Mouse (Mus musculus) C2C12 (cell line): ENCODE data around the gene Slc46a1.

Experiments used
- CEBPB ChIP-seq: IDR thresholded peaks from one replicate; pipeline ENCODE4 v1.6.1; 2011; ENCODE audit warnings: low read depth, mild to moderate bottlenecking, control low read depth, moderate library complexity
- CTCF ChIP-seq: IDR thresholded peaks from one replicate; pipeline ENCODE4 v1.5.1; 2011; ENCODE audit not compliant: control insufficient read depth, insufficient read depth, insufficient read length
- USF1 ChIP-seq: IDR thresholded peaks from one replicate; pipeline ENCODE4 v1.6.1; 2011; ENCODE audit warnings: low read depth, mild to moderate bottlenecking, control low read depth, moderate library complexity

DNA sequence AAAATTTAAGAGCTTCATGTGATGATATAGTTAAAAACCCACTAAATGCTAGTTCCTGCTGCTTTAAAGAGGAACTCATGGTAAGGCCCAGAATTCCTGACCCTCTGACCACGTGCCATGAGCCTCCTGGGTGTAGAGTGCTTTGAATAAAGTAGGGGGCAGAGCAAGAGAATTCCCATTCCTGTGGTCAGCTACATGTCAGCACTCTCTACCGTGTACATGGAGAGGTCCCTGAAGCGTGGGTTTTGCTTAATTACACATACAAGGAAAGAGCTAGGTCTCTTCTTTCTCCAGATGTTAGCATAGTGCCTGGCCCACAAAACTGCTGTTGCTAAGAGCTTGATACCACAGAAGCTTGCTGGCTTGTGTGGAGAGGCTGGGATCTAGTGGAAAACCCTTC, 39.9 kb downstream of the Slc46a1 start:
- TF ChIP-seq USF1 (no peak), CTCF (no peak), CEBPB (no peak)
